Mouse (Mus musculus): ENCODE data around the gene Cep63. TPM values are rescaled to one million over a fixed set of nuclear protein-coding genes. Genes with fewer than 3 reads are reported as not detected.

Gene Cep63
- total RNA-seq, 2 experiments from 2014 or later: 30.3 to 32.8 TPM

- no peak for DNase-seq (ENCODE audit: low spot score in 2 of 2)
- intact Hi-C loops (cut with DNase I): loop anchor here (10.0 kb wide), 1 partner anchor 1225 kb away; no protein-coding TSS in a partner anchor
These were observed 86.6 kb downstream of the Cep63 start for GRCm38 (mm10) chr9:102539699-102540098.

GRCm38 (mm10) chr9:102536968-102537367 is 89.4 kb downstream of the Cep63 start:
- DNase-seq (ENCODE audit: low spot score in 2 of 2): no peak
- intact Hi-C loops (cut with DNase I): no loop called here

Other genes with a start within 250 kb of the Cep63 start
- 1 to 10 TPM; 2.4 to 3.4 TPM for gene Ky, start 120.8 kb downstream of the Cep63 start, total RNA-seq (2021)
- 100 to 1,000 TPM in 1 of 2 experiments, 10 to 100 TPM in 1; 91.6 to 109 TPM for gene Anapc13, start 238 bp downstream of the Cep63 start, total RNA-seq (2021)
- 10 to 100 TPM; 18.5 to 24.3 TPM for gene Amotl2, start 90.1 kb upstream of the Cep63 start, total RNA-seq (2021)
- gene Ryk, start 208.4 kb upstream of the Cep63 start, total RNA-seq (2021): 10 to 100 TPM; 31.6 to 38.0 TPM